Mouse (Mus musculus): ENCODE results near the gene Gm3435. TPM values are rescaled to one million over a fixed set of nuclear protein-coding genes. Genes with fewer than 3 reads are reported as not detected.
A peak's percentile ranks its signal among the peaks of the same experiment; 100 is the strongest.
"Not testable (repeated sequence)": the region's sequence is repeated elsewhere in the genome, so short reads cannot be mapped to it uniquely, and the experiment has no call there.

The Gm3435 gene
- polyA plus RNA-seq (2021) = 4.1 TPM

DNA sequence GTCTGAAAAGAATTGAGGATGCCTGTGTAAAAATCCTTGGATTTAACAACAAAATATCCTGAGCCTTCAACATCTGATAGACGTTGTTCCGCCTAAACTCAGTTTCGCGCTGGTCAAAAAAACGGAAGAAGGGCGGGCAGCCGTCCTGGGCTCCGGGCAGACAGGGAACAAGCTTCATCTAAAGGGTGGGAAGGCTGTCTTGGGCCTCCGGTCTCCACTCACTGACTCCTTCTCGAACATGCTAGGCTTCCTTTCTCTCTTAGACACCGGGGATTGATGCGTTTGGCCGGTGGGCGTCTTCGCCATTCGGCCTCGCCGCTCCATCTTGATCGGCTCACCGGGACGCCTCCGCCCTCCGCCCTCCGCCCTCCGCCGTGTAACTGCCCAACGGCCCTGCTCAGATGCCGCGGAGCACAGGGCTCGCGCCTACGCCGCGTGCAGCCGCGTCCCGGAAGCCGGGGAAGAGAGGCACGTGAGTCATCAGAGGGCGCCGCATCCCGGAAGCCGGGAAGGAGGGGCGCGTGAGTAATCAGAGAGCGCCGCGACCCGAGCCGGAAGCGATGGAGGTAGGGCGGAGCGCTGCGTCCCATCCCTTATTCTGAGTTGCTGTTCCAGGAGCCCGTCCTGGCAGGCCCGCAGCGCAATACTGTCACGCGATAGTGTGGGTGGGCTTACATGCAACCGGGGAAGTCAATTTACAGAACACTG, at the start of gene Gm3435:
Gm3435 (plus strand) TSS at position 471 of the 708 bp plus-strand sequence.
- ATAC-seq = peak; percentile 94
- H3K27me3 ChIP-seq; POLR2A ChIA-PET; in situ Hi-C loops (cut with MboI; ENCODE audit: low pct_unique_long_range_greater_than_20kb); CTCF ChIA-PET; DNase-seq (ENCODE audit: low read depth, low spot score): not testable (repeated sequence)

DNA sequence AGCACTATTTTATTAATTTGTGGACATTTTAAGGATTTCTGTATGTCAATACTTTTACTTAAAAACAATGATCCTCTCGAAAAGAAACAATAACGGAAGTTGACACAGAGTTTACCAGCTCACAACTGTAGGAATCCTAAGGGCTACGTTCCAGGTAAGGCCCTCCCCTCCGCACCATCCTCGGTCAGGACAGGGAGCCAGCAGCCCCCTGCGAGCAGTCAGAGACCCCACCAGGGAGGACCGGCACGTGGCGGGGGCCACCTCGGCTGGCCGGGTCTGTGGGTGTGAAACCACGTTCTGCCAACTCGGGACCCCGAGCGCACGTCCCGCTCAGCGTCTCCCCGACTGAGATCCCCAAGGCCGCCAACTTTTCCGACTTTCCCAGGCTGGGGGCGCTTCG, 49.5 kb upstream of the Gm3435 start:
- POLR2A ChIA-PET = no interaction called here
- peak; percentile 0 for ATAC-seq
- TF ChIP-seq CTCF (IDR thresholded peaks at IDR 0.05) = no peak
- no peaks in the 10 kb centered on the region for H3K27me3 ChIP-seq
- no peak for DNase-seq (ENCODE audit: low read depth, low spot score)
- CTCF ChIA-PET = interaction anchor here (1.0 kb wide), 1 partner anchor 45 kb away, joined by 3 read pairs; no protein-coding TSS in a partner anchor
- in situ Hi-C loops (cut with MboI; ENCODE audit: low pct_unique_long_range_greater_than_20kb) = loop anchor here (25.0 kb wide), 1 partner anchor 777 kb away; no protein-coding TSS in a partner anchor

DNA sequence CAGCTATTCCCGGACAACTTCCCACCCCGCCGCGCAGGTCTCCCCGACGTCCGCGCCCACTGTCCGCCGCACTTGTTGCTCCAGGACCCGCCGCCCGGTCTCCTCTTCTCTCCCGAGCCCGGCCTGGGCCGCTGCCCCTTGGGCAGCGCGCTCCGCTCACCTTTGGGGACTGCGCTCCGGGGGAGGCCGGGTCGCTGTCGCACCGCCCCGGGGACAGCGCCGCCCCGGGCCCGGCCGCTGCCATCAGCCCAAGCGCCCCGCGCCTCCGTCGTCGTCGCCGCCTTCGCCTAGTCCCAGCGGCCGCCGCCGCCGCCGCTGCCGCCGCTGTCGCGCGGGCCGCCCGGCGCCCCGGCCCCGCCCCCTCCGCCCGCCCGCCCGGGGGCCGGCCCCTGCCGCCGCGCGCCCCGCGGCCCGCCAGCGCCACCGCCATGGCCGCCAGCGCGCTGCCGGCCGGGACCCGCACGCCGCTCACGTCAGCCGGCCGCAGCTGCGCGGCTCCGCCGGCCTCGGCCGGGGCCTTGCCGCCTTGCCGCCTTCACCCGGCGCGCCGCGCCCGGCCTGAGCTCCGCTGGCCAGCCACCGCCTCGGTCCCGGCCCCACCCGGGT, 48.9 kb upstream of the Gm3435 start, which contains the start of gene Phf10:
Phf10 (minus strand) TSS at position 323 of the 606 bp plus-strand sequence.
- CTCF ChIA-PET; DNase-seq (ENCODE audit: low read depth, low spot score); POLR2A ChIA-PET; H3K27me3 ChIP-seq: not testable (repeated sequence)
- ATAC-seq = peak; percentile 81
- in situ Hi-C loops (cut with MboI; ENCODE audit: low pct_unique_long_range_greater_than_20kb) = loop anchor here (25.0 kb wide), 1 partner anchor 776 kb away; no protein-coding TSS in a partner anchor

DNA sequence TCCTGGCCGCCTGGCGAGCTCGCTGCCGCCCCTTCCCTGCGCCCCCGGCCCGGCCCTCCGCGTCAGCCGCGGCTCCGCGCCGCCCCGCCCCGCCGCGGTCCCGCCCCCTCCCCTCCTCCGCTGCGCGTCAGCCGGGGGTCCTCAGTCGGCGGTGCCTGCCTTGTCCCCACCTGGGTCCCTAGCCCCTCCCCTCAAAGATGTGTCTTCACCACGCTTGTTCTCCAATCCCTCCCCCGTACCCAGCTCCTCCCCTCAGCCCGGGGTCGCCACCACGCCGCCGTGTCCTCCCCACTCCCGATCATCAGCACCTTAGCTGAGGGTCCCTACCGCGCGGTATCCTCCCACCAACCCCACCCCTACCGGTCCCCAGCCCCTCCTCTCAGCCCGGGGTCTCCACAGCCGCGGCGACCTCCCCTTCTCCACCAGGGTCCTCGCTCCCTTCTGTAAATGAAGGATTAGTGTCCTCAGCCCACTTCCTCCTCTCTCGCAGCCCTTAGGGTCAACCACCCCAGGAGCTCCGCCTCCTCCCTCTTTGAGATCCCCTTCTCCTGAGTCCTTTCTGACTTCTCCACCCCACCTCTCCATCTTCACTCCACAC, 48.3 kb upstream of the Gm3435 start:
- in situ Hi-C loops (cut with MboI; ENCODE audit: low pct_unique_long_range_greater_than_20kb) = loop anchor here (25.0 kb wide), 1 partner anchor 776 kb away; no protein-coding TSS in a partner anchor
- DNase-seq (ENCODE audit: low read depth, low spot score); POLR2A ChIA-PET; CTCF ChIA-PET; H3K27me3 ChIP-seq: not testable (repeated sequence)
- ATAC-seq = peak; percentile 47

DNA sequence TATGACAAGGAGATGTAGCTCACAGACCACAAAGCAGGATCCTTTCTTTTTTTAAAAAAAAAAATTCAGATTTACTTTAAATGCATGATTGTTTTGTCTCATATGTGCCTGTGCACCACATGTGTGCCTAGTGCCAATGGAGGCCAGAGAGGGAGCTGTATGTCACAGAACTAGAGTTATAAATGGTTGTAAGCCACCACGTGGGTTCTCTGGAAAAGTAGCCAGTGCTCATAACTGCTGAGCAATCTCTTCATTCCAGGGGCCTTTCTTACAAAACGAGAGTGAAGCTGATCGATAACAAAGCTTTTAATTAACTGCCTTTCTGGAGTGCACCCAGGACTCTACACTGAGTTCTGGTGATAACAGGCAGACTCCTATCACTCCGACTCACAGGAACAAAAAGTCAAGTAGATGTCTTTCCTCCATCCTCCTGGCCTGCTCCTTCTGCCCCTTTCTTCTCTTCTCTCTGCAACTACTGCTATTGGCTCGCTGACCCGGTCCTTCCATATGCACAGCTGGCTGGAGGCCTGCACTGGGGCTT, 41.5 kb upstream of the Gm3435 start:
- H3K27me3 ChIP-seq; DNase-seq (ENCODE audit: low read depth, low spot score); ATAC-seq; POLR2A ChIA-PET; CTCF ChIA-PET: not testable (repeated sequence)
- in situ Hi-C loops (cut with MboI; ENCODE audit: low pct_unique_long_range_greater_than_20kb) = loop anchor here (25.0 kb wide), 1 partner anchor 769 kb away; no protein-coding TSS in a partner anchor

DNA sequence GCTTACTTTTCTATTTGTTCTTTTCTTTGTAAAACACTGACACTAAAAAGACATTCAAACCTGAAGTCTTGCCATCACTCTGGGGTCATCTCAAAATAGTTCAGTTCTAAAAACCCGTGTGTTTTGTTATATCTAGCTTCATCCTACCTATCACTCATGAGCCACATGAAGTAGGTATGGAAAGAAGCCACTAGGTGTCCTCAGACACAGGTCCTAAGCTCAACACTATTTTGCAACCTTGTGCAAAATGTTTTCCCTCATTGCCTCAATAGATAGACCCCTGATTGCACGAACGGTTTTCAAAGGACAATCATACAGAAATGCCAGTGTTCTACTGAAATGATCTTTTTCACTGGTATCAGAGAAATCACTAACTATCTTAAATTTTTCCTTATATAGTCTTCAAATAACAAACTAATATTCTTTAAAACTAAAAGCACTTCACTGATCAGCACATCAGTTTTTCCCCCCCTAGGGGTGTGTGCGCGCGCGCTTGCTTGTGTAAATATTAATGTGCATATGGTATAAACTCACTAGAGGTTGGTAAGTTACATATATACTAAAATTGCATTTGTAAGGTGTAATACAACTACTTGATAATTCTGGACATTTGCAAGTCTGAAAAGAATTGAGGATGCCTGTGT, 32.1 kb upstream of the Gm3435 start:
- CTCF ChIA-PET; in situ Hi-C loops (cut with MboI; ENCODE audit: low pct_unique_long_range_greater_than_20kb); POLR2A ChIA-PET; DNase-seq (ENCODE audit: low read depth, low spot score); H3K27me3 ChIP-seq: not testable (repeated sequence)
- peak; percentile 72 for ATAC-seq

DNA sequence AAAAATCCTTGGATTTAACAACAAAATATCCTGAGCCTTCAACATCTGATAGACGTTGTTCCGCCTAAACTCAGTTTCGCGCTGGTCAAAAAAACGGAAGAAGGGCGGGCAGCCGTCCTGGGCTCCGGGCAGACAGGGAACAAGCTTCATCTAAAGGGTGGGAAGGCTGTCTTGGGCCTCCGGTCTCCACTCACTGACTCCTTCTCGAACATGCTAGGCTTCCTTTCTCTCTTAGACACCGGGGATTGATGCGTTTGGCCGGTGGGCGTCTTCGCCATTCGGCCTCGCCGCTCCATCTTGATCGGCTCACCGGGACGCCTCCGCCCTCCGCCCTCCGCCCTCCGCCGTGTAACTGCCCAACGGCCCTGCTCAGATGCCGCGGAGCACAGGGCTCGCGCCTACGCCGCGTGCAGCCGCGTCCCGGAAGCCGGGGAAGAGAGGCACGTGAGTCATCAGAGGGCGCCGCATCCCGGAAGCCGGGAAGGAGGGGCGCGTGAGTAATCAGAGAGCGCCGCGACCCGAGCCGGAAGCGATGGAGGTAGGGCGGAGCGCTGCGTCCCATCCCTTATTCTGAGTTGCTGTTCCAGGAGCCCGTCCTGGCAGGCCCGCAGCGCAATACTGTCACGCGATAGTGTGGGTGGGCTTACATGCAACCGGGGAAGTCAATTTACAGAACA, 31.5 kb upstream of the Gm3435 start, which contains the start of the genes 9030025P20Rik and Gm3417:
9030025P20Rik (plus strand) TSS at position 107 of the 677 bp plus-strand sequence.
Gm3417 (minus strand) TSS at position 429 of the 677 bp plus-strand sequence.
- CTCF ChIA-PET; H3K27me3 ChIP-seq; POLR2A ChIA-PET; in situ Hi-C loops (cut with MboI; ENCODE audit: low pct_unique_long_range_greater_than_20kb); DNase-seq (ENCODE audit: low read depth, low spot score): not testable (repeated sequence)
- peak; percentile 95 for ATAC-seq

DNA sequence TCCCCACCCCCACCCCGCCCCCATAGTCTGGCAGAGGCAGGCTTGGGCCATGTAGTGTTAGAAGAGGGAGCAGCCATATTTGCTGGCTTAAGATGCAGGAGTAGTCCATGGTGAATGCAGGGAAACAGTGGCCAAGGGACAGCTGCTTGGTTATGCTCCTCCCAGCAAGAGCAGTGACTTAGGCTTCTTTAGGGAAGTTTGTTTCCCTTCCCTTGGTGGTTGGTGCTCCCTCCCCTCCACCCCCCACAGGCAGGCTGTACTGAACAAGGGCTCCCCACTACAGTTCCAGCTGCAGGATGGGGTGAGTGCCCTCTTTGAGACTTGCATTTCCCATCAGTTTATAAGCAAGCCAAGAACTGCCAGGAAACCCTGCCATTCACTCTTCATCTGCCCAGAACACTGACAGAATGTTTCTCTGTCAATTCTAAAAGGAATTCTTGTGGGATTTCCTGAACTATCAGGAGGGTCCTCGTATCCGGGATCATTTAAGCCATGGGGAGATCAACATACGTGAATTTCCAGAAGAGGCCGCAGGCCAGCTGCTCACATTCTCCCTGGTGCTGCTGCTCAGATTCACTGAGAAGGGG, 19.8 kb upstream of the Gm3435 start:
- DNase-seq (ENCODE audit: low read depth, low spot score); CTCF ChIA-PET; ATAC-seq: not testable (repeated sequence)

DNA sequence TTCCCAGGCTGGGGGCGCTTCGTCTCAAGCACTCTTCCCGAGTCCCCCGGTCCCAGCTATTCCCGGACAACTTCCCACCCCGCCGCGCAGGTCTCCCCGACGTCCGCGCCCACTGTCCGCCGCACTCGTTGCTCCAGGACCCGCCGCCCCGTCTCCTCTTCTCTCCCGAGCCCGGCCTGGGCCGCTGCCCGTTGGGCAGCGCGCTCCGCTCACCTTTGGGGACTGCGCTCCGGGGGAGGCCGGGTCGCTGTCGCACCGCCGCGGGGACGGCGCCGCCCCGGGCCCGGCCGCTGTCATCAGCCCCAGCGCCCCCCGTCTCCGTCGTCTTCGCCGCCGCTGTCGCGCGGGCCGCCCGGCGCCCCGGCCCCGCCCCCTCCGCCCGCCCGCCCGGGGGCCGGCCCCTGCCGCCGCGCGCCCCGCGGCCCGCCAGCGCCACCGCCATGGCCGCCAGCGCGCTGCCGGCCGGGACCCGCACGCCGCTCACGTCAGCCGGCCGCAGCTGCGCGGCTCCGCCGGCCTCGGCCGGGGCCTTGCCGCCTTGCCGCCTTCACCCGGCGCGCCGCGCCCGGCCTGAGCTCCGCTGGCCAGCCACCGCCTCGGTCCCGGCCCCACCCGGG, 17.3 kb upstream of the Gm3435 start:
- in situ Hi-C loops (cut with MboI; ENCODE audit: low pct_unique_long_range_greater_than_20kb); CTCF ChIA-PET: not testable (repeated sequence)

More for the DNA sequence above, 19.8 kb upstream of the Gm3435 start:
- H3K27me3 ChIP-seq; in situ Hi-C loops (cut with MboI; ENCODE audit: low pct_unique_long_range_greater_than_20kb); POLR2A ChIA-PET: not testable (repeated sequence)

DNA sequence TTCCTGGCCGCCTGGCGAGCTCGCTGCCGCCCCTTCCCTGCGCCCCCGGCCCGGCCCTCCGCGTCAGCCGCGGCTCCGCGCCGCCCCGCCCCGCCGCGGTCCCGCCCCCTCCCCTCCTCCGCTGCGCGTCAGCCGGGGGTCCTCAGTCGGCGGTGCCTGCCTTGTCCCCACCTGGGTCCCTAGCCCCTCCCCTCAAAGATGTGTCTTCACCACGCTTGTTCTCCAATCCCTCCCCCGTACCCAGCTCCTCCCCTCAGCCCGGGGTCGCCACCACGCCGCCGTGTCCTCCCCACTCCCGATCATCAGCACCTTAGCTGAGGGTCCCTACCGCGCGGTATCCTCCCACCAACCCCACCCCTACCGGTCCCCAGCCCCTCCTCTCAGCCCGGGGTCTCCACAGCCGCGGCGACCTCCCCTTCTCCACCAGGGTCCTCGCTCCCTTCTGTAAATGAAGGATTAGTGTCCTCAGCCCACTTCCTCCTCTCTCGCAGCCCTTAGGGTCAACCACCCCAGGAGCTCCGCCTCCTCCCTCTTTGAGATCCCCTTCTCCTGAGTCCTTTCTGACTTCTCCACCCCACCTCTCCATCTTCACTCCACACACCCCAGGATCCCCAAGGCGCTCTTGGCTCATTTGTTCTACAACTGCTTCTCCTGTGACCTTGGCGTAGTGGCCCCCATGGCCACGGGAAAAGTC, 16.7 kb upstream of the Gm3435 start:
- H3K27me3 ChIP-seq; in situ Hi-C loops (cut with MboI; ENCODE audit: low pct_unique_long_range_greater_than_20kb); CTCF ChIA-PET; DNase-seq (ENCODE audit: low read depth, low spot score); POLR2A ChIA-PET: not testable (repeated sequence)
- peak; percentile 31 for ATAC-seq

More for the DNA sequence above, 17.3 kb upstream of the Gm3435 start:
- POLR2A ChIA-PET; H3K27me3 ChIP-seq; DNase-seq (ENCODE audit: low read depth, low spot score): not testable (repeated sequence)
- ATAC-seq = peak; percentile 76

DNA sequence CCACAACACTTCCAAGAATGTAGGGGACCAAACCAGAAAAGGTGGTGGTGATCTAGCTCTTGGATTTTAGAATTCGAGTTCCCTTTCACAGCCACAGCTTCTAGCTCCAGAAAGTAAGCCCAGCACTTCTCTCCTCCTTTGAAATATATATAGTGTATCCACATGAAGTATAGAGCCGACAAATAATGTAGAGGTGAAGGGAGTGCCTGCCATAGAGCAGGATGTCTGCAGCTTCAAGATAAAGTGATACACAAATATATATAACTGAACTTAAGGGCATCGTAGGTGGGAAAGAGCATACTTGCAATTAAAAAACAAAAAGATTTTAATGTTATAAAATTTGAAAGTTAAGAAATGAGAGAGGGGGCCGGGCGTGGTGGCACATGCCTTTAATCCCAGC, 15.8 kb upstream of the Gm3435 start:
- DNase-seq (ENCODE audit: low read depth, low spot score); in situ Hi-C loops (cut with MboI; ENCODE audit: low pct_unique_long_range_greater_than_20kb); CTCF ChIA-PET; POLR2A ChIA-PET; ATAC-seq; H3K27me3 ChIP-seq: not testable (repeated sequence)

DNA sequence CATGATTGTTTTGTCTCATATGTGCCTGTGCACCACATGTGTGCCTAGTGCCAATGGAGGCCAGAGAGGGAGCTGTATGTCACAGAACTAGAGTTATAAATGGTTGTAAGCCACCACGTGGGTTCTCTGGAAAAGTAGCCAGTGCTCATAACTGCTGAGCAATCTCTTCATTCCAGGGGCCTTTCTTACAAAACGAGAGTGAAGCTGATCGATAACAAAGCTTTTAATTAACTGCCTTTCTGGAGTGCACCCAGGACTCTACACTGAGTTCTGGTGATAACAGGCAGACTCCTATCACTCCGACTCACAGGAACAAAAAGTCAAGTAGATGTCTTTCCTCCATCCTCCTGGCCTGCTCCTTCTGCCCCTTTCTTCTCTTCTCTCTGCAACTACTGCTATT, 9.9 kb upstream of the Gm3435 start:
- POLR2A ChIA-PET; in situ Hi-C loops (cut with MboI; ENCODE audit: low pct_unique_long_range_greater_than_20kb): not testable (repeated sequence)

DNA sequence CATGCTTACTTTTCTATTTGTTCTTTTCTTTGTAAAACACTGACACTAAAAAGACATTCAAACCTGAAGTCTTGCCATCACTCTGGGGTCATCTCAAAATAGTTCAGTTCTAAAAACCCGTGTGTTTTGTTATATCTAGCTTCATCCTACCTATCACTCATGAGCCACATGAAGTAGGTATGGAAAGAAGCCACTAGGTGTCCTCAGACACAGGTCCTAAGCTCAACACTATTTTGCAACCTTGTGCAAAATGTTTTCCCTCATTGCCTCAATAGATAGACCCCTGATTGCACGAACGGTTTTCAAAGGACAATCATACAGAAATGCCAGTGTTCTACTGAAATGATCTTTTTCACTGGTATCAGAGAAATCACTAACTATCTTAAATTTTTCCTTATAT, 888 bp upstream of the Gm3435 start:
- DNase-seq (ENCODE audit: low read depth, low spot score); CTCF ChIA-PET; in situ Hi-C loops (cut with MboI; ENCODE audit: low pct_unique_long_range_greater_than_20kb); H3K27me3 ChIP-seq; POLR2A ChIA-PET: not testable (repeated sequence)
- ATAC-seq = peak; percentile 73

More for the DNA sequence above, 9.9 kb upstream of the Gm3435 start:
- DNase-seq (ENCODE audit: low read depth, low spot score); ATAC-seq; H3K27me3 ChIP-seq; CTCF ChIA-PET: not testable (repeated sequence)
